ENCODE assay signal across 10 mouse cellular contexts in the genomic region with DNA sequence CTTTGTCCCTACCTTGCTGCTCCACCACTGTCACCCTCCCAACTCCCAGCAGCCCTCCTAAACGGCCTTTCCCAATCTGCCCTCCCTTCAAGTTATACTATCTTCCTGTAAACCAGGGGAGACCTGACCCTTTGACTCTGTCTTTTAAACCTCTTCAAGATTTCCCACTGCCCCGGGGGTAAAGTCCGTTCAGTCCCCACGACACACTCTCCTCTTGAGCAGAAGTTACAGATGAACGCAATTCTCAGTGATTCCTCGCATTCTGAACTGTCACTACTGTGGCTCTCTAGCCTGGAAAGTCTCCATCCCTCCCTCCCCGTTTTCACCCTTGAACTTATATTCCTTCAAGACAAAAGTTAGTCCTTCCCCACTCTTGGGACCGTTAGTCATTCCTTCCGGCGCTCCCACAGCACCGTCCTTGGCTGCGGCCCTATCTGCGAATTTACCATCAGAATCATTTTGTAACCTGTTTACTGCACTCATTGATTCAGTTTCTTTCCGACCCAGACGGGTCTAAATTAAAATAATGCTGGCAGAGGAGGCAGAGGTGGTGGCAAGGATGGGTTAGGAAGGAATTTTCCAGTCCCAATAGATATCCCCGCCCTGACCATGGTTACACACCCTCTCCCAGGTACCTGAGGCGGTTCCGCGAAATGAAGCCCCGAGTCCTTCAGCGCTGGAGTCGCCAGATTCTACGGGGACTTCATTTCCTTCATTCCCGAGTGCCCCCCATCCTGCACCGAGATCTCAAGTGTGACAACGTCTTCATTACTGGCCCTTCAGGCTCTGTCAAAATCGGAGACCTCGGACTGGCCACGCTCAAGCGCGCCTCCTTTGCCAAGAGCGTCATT. TPM values are rescaled to one million over a fixed set of nuclear protein-coding genes. Genes with fewer than 3 reads are reported as not detected.
DNase-seq lines count a peak whose midpoint lies in the region; ATAC-seq and TF ChIP-seq lines count a peak whose summit lies in the region.
"Had no signal": no experiment of that assay in that cellular context is flagged by ENCODE, and none has a peak within 500 bp of the region (broad histone marks: within the 10 kb centered on the region; RNA-seq: fewer than 3 reads in every experiment).

No protein-coding gene starts in this region.

- WGBS in forebrain, embryonic 12.5 days = 2% methylated on average over 32 of the region's 32 CpGs
- 3% methylated on average over 32 of the region's 32 CpGs for WGBS in forebrain, postnatal 0 days
- WGBS in kidney, adult 2 months = 36% methylated on average over 32 of the region's 32 CpGs

- ATAC-seq in forebrain, embryonic 12.5 days (ENCODE audit: low FRiP score) = no peak
- no peak for ATAC-seq in forebrain, postnatal 0 days

- peaks cover 5% of the 10 kb centered on the region; the same call in 1 of the 2 replicates for H3K36me3 ChIP-seq in forebrain, embryonic 12.5 days (replicated peaks)
- no peaks in the 10 kb centered on the region for H3K36me3 ChIP-seq in forebrain, postnatal 0 days (ENCODE audit: insufficient read depth)
- peaks cover 3% of the 10 kb centered on the region; the same call in 1 of the 2 replicates for H3K36me3 ChIP-seq in kidney, adult 2 months (ENCODE audit: control insufficient read depth, insufficient read depth, low read length)
- H3K36me3 ChIP-seq in testis, adult 2 months (ENCODE audit: control insufficient read depth, insufficient read depth, low read length) = no peaks in the 10 kb centered on the region

- no peak overlapping the region for H3K9ac ChIP-seq in forebrain, embryonic 12.5 days
- no peak overlapping the region for H3K9ac ChIP-seq in forebrain, postnatal 0 days

- no peak for TF ChIP-seq POLR2A in kidney, adult 2 months (IDR thresholded peaks at IDR 0.05; ENCODE audit: low read depth, low read length)
- no peak for TF ChIP-seq POLR2A in testis, adult 2 months (IDR thresholded peaks at IDR 0.05; ENCODE audit: control insufficient read depth, low read depth, low read length)

- H3K4me2 ChIP-seq in forebrain, embryonic 12.5 days = peak overlapping the region; percentile 96; the same call in 1 of the 2 replicates
- no peak overlapping the region for H3K4me2 ChIP-seq in forebrain, postnatal 0 days (ENCODE audit: low read depth)

- H3K4me3 ChIP-seq in forebrain, embryonic 12.5 days (replicated peaks) = peak overlapping the region; percentile 10; the same call in 1 of the 2 replicates
- H3K4me3 ChIP-seq in forebrain, postnatal 0 days (ENCODE audit: low read depth, low read length) = no peak overlapping the region
- peak overlapping the region; percentile 96 for H3K4me3 ChIP-seq in kidney, adult 2 months (ENCODE audit: insufficient read depth, low read depth, low read length)
- H3K4me3 ChIP-seq in testis, adult 2 months (ENCODE audit: control insufficient read depth, low read depth, low read length) = no peak overlapping the region

- peaks cover 64% of the 10 kb centered on the region for H3K27me3 ChIP-seq in forebrain, embryonic 12.5 days
- peaks cover 38% of the 10 kb centered on the region for H3K27me3 ChIP-seq in forebrain, postnatal 0 days (ENCODE audit: insufficient read depth, low read length)
- H3K27me3 ChIP-seq in kidney, adult 2 months (replicated peaks; ENCODE audit: control insufficient read depth, insufficient read depth, low read length) = no peaks in the 10 kb centered on the region
- H3K27me3 ChIP-seq in testis, adult 2 months (ENCODE audit: control insufficient read depth, insufficient read depth, low read length) = peaks cover 2% of the 10 kb centered on the region; the same call in 1 of the 2 replicates

- TF ChIP-seq CTCF in forebrain, postnatal 0 days (IDR thresholded peaks at IDR 0.05; ENCODE audit: low read depth) = no peak
- TF ChIP-seq CTCF in kidney, adult 2 months (conservative IDR thresholded peaks at IDR 0.05; ENCODE audit: insufficient read depth, insufficient read length, low read depth, low read length) = no peak
- no peak for TF ChIP-seq CTCF in testis, adult 2 months (IDR thresholded peaks at IDR 0.05; ENCODE audit: control insufficient read depth, insufficient read depth, insufficient replicate concordance, low read depth, low read length)

- no peak overlapping the region for H3K27ac ChIP-seq in forebrain, embryonic 12.5 days
- H3K27ac ChIP-seq in forebrain, postnatal 0 days (ENCODE audit: low read depth, low read length) = no peak overlapping the region
- peak overlapping the region; percentile 37 for H3K27ac ChIP-seq in kidney, adult 2 months (ENCODE audit: insufficient read depth, low read depth, low read length)
- H3K27ac ChIP-seq in testis, adult 2 months (ENCODE audit: control insufficient read depth, insufficient read depth, low read depth, low read length) = 0 out of 2 replicates have a peak overlapping the region, but pooled peaks have one; percentile 5

- no peaks in the 10 kb centered on the region for H3K9me3 ChIP-seq in forebrain, embryonic 12.5 days
- no peaks in the 10 kb centered on the region for H3K9me3 ChIP-seq in forebrain, postnatal 0 days (ENCODE audit: low read length)

- peaks cover 59% of the 10 kb centered on the region for H3K4me1 ChIP-seq in forebrain, embryonic 12.5 days
- H3K4me1 ChIP-seq in forebrain, postnatal 0 days (ENCODE audit: insufficient read depth) = peaks cover 9% of the 10 kb centered on the region; the same call in 1 of the 2 replicates
- H3K4me1 ChIP-seq in kidney, adult 2 months (ENCODE audit: control insufficient read depth, insufficient read depth, low read length) = peaks cover 14% of the 10 kb centered on the region
- H3K4me1 ChIP-seq in testis, adult 2 months (ENCODE audit: control insufficient read depth, insufficient read depth, low read length) = peaks cover 35% of the 10 kb centered on the region

- no peak for DNase-seq in forebrain, postnatal 0 days
- DNase-seq in kidney, adult 2 months = peak; percentile 54
- no peak for DNase-seq in kidney, postnatal 14 days
- DNase-seq in testis, postnatal 14 days (ENCODE audit: low spot score) = no peak
- no peak for DNase-seq in layer of hippocampus, postnatal 36 days
- no peak for DNase-seq in frontal cortex, postnatal 14 days (ENCODE audit: low spot score in 2 of 2)
- DNase-seq: cerebellum, postnatal 25 days; thymus, adult 2 months had no signal

RNA-seq across cellular contexts. Expression of a gene that starts 3.0 kb away (rescaled TPM):
- 5.7 and 7.5 TPM in 2 replicates for polyA plus RNA-seq in forebrain, embryonic 12.5 days (2016; fragmentation: Nextera tagmentation; extraction: Ambion mirVana)
- total RNA-seq in forebrain, postnatal 0 days (2014; rRNA removed) = 3.2 and 5.4 TPM in 2 replicates
- polyA plus RNA-seq in forebrain, postnatal 0 days (2015; fragmentation: Nextera tagmentation; extraction: Ambion mirVana) = 7.8 and 9.1 TPM in 2 replicates
- 134 and 160 TPM in 2 replicates for polyA plus RNA-seq in kidney, adult 2 months (2012; rRNA removed)
- 10.8 and 12.3 TPM in 2 replicates for polyA plus RNA-seq in testis, adult 2 months (2012; rRNA removed)
- 1 to 10 TPM; 6.4 to 8.3 TPM for total RNA-seq in layer of hippocampus, postnatal 36 days (2021)

RNA-seq across cellular contexts. Expression of a gene that starts 9.9 kb away (rescaled TPM):
- polyA plus RNA-seq in forebrain, embryonic 12.5 days (2016; fragmentation: Nextera tagmentation; extraction: Ambion mirVana) = 90.4 and 93.1 TPM in 2 replicates
- 71.7 and 75.8 TPM in 2 replicates for total RNA-seq in forebrain, postnatal 0 days (2014; rRNA removed)
- 135 and 138 TPM in 2 replicates for polyA plus RNA-seq in forebrain, postnatal 0 days (2015; fragmentation: Nextera tagmentation; extraction: Ambion mirVana)
- polyA plus RNA-seq in kidney, adult 2 months (2012; rRNA removed) = 112 and 116 TPM in 2 replicates
- polyA plus RNA-seq in testis, adult 2 months (2012; rRNA removed) = 26.1 and 26.2 TPM in 2 replicates
- total RNA-seq in layer of hippocampus, postnatal 36 days (2021) = 10 to 100 TPM; 63.0 to 66.0 TPM

RNA-seq across cellular contexts. Expression of a gene that starts 15.4 kb away (rescaled TPM):
- 1.6 TPM in 2 replicates for polyA plus RNA-seq in forebrain, embryonic 12.5 days (2016; fragmentation: Nextera tagmentation; extraction: Ambion mirVana)
- 0.10 and 0.15 TPM in 2 replicates for total RNA-seq in forebrain, postnatal 0 days (2014; rRNA removed)
- 0.36 and 0.61 TPM in 2 replicates for polyA plus RNA-seq in forebrain, postnatal 0 days (2015; fragmentation: Nextera tagmentation; extraction: Ambion mirVana)
- 1.3 and 1.6 TPM in 2 replicates for polyA plus RNA-seq in kidney, adult 2 months (2012; rRNA removed)
- 37.1 and 54.6 TPM in 2 replicates for polyA plus RNA-seq in testis, adult 2 months (2012; rRNA removed)
- total RNA-seq in layer of hippocampus, postnatal 36 days (2021) = under 1 TPM; 0.58 to 0.67 TPM

RNA-seq across cellular contexts. Expression of a gene that starts 15.6 kb away (rescaled TPM):
- polyA plus RNA-seq in forebrain, embryonic 12.5 days (2016; fragmentation: Nextera tagmentation; extraction: Ambion mirVana) = 178 and 183 TPM in 2 replicates
- total RNA-seq in forebrain, postnatal 0 days (2014; rRNA removed) = 110 and 140 TPM in 2 replicates
- 208 and 233 TPM in 2 replicates for polyA plus RNA-seq in forebrain, postnatal 0 days (2015; fragmentation: Nextera tagmentation; extraction: Ambion mirVana)
- 540 and 572 TPM in 2 replicates for polyA plus RNA-seq in kidney, adult 2 months (2012; rRNA removed)
- polyA plus RNA-seq in testis, adult 2 months (2012; rRNA removed) = 46.6 and 62.4 TPM in 2 replicates
- total RNA-seq in layer of hippocampus, postnatal 36 days (2021) = 100 to 1,000 TPM in 1 of 2 experiments, 10 to 100 TPM in 1; 96.7 to 113 TPM

RNA-seq across cellular contexts. Expression of a gene that starts 17.5 kb away (rescaled TPM):
- 43.7 and 49.6 TPM in 2 replicates for polyA plus RNA-seq in forebrain, embryonic 12.5 days (2016; fragmentation: Nextera tagmentation; extraction: Ambion mirVana)
- total RNA-seq in forebrain, postnatal 0 days (2014; rRNA removed) = 42.9 and 46.0 TPM in 2 replicates
- polyA plus RNA-seq in forebrain, postnatal 0 days (2015; fragmentation: Nextera tagmentation; extraction: Ambion mirVana) = 93.4 and 102 TPM in 2 replicates
- 75.9 and 86.6 TPM in 2 replicates for polyA plus RNA-seq in kidney, adult 2 months (2012; rRNA removed)
- 5.6 and 5.8 TPM in 2 replicates for polyA plus RNA-seq in testis, adult 2 months (2012; rRNA removed)
- 10 to 100 TPM; 63.7 to 68.0 TPM for total RNA-seq in layer of hippocampus, postnatal 36 days (2021)

Comparison
In these comparisons a context has a peak if more than half of its experiments do, and no peak if none do; other contexts are left out.
1. H3K4me3 ChIP-seq: peak in forebrain, embryonic 12.5 days (single experiment) and kidney, adult 2 months (single experiment); none in forebrain, postnatal 0 days (single experiment) and testis, adult 2 months (single experiment).
2. H3K27ac ChIP-seq: peak in kidney, adult 2 months (single experiment) and testis, adult 2 months (single experiment); none in forebrain, embryonic 12.5 days (single experiment) and forebrain, postnatal 0 days (single experiment).
3. RNA of a gene that starts 3.0 kb away (polyA plus RNA-seq): 134 to 160 TPM in kidney, adult 2 months; 10.8 to 12.3 TPM in testis, adult 2 months, 7.8 to 9.1 TPM in forebrain, postnatal 0 days and 5.7 to 7.5 TPM in forebrain, embryonic 12.5 days; every median in the first group is over 10 times any median in the second.
4. RNA of a gene that starts 15.4 kb away (polyA plus RNA-seq): 37.1 to 54.6 TPM in testis, adult 2 months; 1.3 to 1.6 TPM in kidney, adult 2 months, 1.6 TPM in forebrain, embryonic 12.5 days and 0.36 to 0.61 TPM in forebrain, postnatal 0 days; every median in the first group is over 10 times any median in the second.